Mouse (Mus musculus) brain, embryonic 18.5 days (tissue): ENCODE data around the gene Zglp1.
"Not testable (repeated sequence)": the region's sequence is repeated elsewhere in the genome, so short reads cannot be mapped to it uniquely, and the experiment has no call there.

Experiments
- DNase-seq: peaks from one replicate; pipeline ENCODE4 v3.0.0-alpha.2; 2012; ENCODE audit warnings: low read depth, low spot score

Zglp1 gene

DNA sequence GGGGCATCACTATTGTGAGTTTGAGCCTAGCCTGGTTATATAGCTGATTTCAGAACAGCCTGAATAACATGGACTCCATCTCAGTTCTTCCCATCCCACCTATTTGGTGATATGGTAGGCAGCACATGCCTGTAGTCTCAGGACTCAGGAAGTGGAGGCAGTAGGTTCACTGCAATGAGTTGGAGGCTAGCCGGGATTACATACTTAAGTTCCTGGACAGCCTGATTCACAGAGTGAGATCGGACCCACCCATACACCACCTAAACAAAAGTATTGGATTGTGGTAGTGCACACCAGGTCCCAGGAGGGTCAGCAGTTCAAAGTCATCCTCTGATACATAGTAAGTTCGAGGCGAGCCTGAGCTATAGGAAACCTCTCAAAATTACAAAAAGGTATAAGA lies 5.7 kb upstream of the Zglp1 start:
- DNase-seq, result no peak

- DNase-seq, result no peak
These were observed 4.0 kb downstream of the Zglp1 start for GRCm38 (mm10) chr9:21062928-21063327.

- no peak for DNase-seq
These were observed 15.3 kb downstream of the Zglp1 start for GRCm38 (mm10) chr9:21051578-21051977.

GRCm38 (mm10) chr9:21045235-21045634 lies 21.7 kb downstream of the Zglp1 start:
- no peak for DNase-seq

GRCm38 (mm10) chr9:21044785-21045184 lies 22.1 kb downstream of the Zglp1 start:
- DNase-seq, result not testable (repeated sequence)

GRCm38 (mm10) chr9:21043563-21043962 lies 23.3 kb downstream of the Zglp1 start:
- DNase-seq, result no peak

- no peak for DNase-seq
These were observed 25.6 kb downstream of the Zglp1 start for GRCm38 (mm10) chr9:21041308-21041707.

GRCm38 (mm10) chr9:21039779-21040178 lies 27.1 kb downstream of the Zglp1 start:
- no peak for DNase-seq

GRCm38 (mm10) chr9:21037481-21037891 lies 29.4 kb downstream of the Zglp1 start:
- no peak for DNase-seq

GRCm38 (mm10) chr9:21036666-21037065 lies 30.2 kb downstream of the Zglp1 start:
- no peak for DNase-seq

DNA sequence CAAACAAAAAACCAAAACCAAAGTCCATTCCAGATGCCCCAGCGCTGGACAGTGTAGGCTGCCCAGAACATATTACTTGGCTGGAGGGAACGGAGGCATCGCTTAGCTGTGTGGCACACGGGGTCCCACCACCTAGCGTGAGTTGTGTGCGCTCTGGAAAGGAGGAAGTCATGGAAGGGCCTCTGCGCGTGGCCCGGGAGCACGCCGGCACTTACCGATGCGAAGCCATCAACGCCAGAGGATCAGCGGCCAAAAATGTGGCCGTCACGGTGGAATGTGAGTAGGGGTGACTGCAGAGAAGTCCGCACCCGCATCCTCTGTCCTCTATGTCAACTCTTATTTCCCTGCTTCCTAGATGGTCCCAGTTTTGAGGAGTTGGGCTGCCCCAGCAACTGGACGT lies 30.7 kb downstream of the Zglp1 start:
- no peak for DNase-seq

GRCm38 (mm10) chr9:21035586-21035985 lies 31.3 kb downstream of the Zglp1 start:
- DNase-seq, result no peak

GRCm38 (mm10) chr9:21034481-21035085 lies 32.3 kb downstream of the Zglp1 start:
- DNase-seq, result no peak

DNA sequence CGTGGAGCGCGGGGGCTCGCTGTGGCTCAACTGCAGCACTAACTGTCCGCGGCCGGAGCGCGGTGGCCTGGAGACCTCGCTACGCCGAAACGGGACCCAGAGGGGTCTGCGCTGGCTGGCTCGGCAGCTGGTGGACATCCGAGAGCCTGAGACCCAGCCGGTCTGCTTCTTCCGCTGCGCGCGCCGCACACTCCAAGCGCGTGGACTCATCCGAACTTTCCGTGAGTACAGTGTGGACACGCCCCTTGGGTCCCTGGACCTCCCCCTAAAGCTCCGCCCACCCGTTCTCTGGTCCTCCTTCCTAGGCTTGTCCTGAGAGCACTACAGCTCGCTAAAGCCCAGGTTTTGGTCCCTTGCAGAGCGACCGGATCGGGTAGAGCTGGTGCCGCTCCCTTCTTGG lies 33.8 kb downstream of the Zglp1 start:
- DNase-seq, result no peak

DNA sequence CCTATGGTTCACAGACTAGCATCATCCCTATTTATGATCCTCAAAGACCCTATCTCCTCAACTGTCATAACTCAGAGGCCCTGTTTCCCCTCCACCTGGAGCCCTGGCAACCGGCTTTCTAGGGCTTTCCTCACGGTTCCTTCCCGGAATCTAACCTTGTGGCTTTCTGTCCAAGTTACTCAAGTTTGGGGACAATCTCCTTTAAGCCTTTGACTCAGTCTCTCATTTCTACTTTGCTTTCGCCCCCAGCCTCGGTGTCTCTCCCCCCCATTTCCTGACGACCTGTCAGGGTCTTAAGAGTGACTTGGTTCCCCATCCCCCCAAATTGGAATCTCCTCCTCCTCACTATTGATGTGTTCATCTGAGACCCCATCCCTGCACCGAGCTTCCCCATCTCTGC lies 34.4 kb downstream of the Zglp1 start:
- no peak for DNase-seq

GRCm38 (mm10) chr9:21031896-21032351 lies 35.0 kb downstream of the Zglp1 start, which contains the start of gene Icam5:
Gene Icam5 (plus strand): TSS chr9:21032073.
- no peak for DNase-seq

DNA sequence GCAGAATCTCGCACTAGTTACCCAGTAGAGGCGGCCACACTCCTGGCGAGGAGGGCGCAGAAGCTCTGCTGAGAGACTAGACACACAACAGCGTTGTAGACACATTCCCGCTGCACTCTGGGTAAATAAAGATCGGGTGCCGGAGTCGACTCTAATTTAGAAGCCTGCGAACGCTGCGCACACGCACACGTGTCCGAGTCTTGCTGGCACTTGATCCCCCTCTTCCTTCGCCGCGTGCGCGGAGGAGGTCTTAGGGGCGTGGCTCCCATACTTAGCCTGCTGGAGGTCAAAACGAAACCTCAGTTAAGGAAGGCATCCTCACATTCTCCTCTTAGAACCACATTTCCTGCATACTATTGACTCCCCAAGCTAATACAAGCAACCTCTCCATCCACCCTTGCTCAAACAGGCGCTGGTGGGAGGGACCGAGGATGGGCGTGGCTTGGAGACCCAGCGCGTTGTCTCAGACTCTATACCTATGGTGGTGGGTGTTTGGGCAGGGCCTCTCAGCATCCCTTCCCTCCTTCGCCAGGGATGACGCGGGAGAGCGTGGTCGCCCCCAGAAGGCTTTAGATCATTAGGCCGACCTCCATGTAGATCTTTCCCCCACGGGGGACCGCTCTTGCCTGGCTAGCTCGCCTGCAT lies 35.5 kb downstream of the Zglp1 start:
- DNase-seq, result no peak

GRCm38 (mm10) chr9:21030781-21031250 lies 36.1 kb downstream of the Zglp1 start:
- DNase-seq, result peak; percentile 75

- DNase-seq, result no peak
These were observed 36.8 kb downstream of the Zglp1 start for GRCm38 (mm10) chr9:21030055-21030600.

- DNase-seq, result no peak
These were observed 37.4 kb downstream of the Zglp1 start, which contains the start of gene Icam4 for GRCm38 (mm10) chr9:21029291-21030054. Gene Icam4 (plus strand): TSS chr9:21029373.

- DNase-seq, result no peak
These were observed 38.3 kb downstream of the Zglp1 start for GRCm38 (mm10) chr9:21028560-21029110.

DNA sequence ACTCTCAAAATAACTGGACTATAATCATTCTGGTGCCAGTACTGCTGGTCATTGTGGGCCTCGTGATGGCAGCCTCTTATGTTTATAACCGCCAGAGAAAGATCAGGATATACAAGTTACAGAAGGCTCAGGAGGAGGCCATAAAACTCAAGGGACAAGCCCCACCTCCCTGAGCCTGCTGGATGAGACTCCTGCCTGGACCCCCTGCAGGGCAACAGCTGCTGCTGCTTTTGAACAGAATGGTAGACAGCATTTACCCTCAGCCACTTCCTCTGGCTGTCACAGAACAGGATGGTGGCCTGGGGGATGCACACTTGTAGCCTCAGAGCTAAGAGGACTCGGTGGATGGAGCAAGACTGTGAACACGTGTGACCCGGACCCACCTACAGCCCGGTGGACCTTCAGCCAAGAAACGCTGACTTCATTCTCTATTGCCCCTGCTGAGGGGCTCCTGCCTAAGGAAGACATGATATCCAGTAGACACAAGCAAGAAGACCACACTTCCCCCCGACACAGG lies 39.1 kb downstream of the Zglp1 start:
- no peak for DNase-seq
